Mouse (Mus musculus): ENCODE data around the gene Bptf.

GRCm38 (mm10) chr11:107022050-107022683 is 109.8 kb downstream of the Bptf start:
- TF ChIP-seq GATA1 (IDR thresholded peaks at IDR 0.05; ENCODE audit: borderline replicate concordance, low read length) (no peak), FLI1 (IDR thresholded peaks at IDR 0.05; ENCODE audit: low read length) (no peak)
